Mouse (Mus musculus): ENCODE data around the gene Cfl1. TPM values are rescaled to one million over a fixed set of nuclear protein-coding genes. Genes with fewer than 3 reads are reported as not detected.

Gene Cfl1
- total and polyA plus RNA-seq, 3 experiments = 818 to 1,768 (median 999) TPM

GRCm38 (mm10) chr19:5460465-5460911, 29.8 kb upstream of the Cfl1 start, which contains the start of gene Fibp:
Fibp (plus strand) TSS chr19:5460615.
- in situ Hi-C loops (cut with MboI; ENCODE audit: low pct_ligation_motif_present, low pct_unique_long_range_greater_than_20kb, low sequenced_read_pairs) = no loop called here
- H3K27ac ChIP-seq (ENCODE audit: insufficient read depth, low read depth) = no peak within 1 kb of the TSS; the same call in 1 of the 2 replicates
- H3K4me1 ChIP-seq (ENCODE audit: control insufficient read depth in 1 of 2, insufficient read depth in 2 of 2) = peaks cover 9 to 34% of the 10 kb centered on the region in 2 experiments; a peak in 3 of 4 replicates
- H3K36me3 ChIP-seq (replicated peaks in 1 of 2; ENCODE audit: control insufficient read depth in 1 of 2, insufficient read depth in 1 of 2, low read length in 1 of 2) = peaks cover 32 to 43% of the 10 kb centered on the region in 2 experiments
- TF ChIP-seq PAX5 (IDR thresholded peaks at IDR 0.05; ENCODE audit: low read length) = no peak
- peak; percentile 95 for TF ChIP-seq UBTF (IDR thresholded peaks at IDR 0.05; ENCODE audit: low read depth, low read length)
- no peak for TF ChIP-seq MAX (IDR thresholded peaks at IDR 0.05; ENCODE audit: low read length)
- no peak for TF ChIP-seq E2F4 (IDR thresholded peaks at IDR 0.05; ENCODE audit: insufficient replicate concordance, low read depth, low read length)
- peak; percentile 93 for TF ChIP-seq ELF1 (IDR thresholded peaks at IDR 0.05; ENCODE audit: low read depth, low read length)
- TF ChIP-seq MYC (IDR thresholded peaks at IDR 0.05; ENCODE audit: low read depth, low read length) = no peak
- TF ChIP-seq CTCF (conservative IDR thresholded peaks at IDR 0.05 in 1 of 2, IDR thresholded peaks at IDR 0.05 in 1 of 2; ENCODE audit: low read depth in 2 of 2, low read length in 2 of 2) = no peak
- TF ChIP-seq USF1 (IDR thresholded peaks at IDR 0.05; ENCODE audit: low read depth, low read length) = no peak
- peak; percentile 48; the same call in 1 of the 2 replicates for TF ChIP-seq JUND (conservative IDR thresholded peaks at IDR 0.05; ENCODE audit: low read depth, low read length)
- TF ChIP-seq TBP (conservative IDR thresholded peaks at IDR 0.05; ENCODE audit: low read depth, low read length) = peak; percentile 94
- no peak; the same call in 1 of the 2 replicates for TF ChIP-seq GABPA (IDR thresholded peaks at IDR 0.05; ENCODE audit: insufficient replicate concordance, low read depth, low read length)
- TF ChIP-seq RAD21 (IDR thresholded peaks at IDR 0.05; ENCODE audit: low read depth, low read length) = no peak
- peak; percentile 79; the same call in 1 of the 2 replicates for TF ChIP-seq KAT2A (IDR thresholded peaks at IDR 0.05; ENCODE audit: insufficient replicate concordance, low read length)
- TF ChIP-seq HCFC1 (IDR thresholded peaks at IDR 0.05; ENCODE audit: low read depth, low read length) = peak; percentile 92
- TF ChIP-seq POLR2AphosphoS2 (IDR thresholded peaks at IDR 0.05; ENCODE audit: low read depth, low read length) = peak; percentile 81; the same call in 1 of the 2 replicates
- TF ChIP-seq ZKSCAN1 (IDR thresholded peaks at IDR 0.05; ENCODE audit: borderline replicate concordance, low read depth, low read length) = no peak
- TF ChIP-seq TCF12 (IDR thresholded peaks at IDR 0.05; ENCODE audit: low read depth, low read length) = peak; percentile 95
- peak; percentile 81 for TF ChIP-seq RCOR1 (conservative IDR thresholded peaks at IDR 0.05; ENCODE audit: low read depth, low read length)
- 0 out of 2 replicates have a peak, but pooled peaks have one; percentile 4 for TF ChIP-seq MAFK (IDR thresholded peaks at IDR 0.05; ENCODE audit: insufficient replicate concordance, low read length)
- no peak; the same call in none of the 2 replicates for TF ChIP-seq NELFE (IDR thresholded peaks at IDR 0.05; ENCODE audit: low read depth, low read length)
- no peak for TF ChIP-seq ZNF384 (IDR thresholded peaks at IDR 0.05; ENCODE audit: low read depth, low read length)
- TF ChIP-seq CHD2 (IDR thresholded peaks at IDR 0.05; ENCODE audit: low read length) = 0 out of 2 replicates have a peak, but pooled peaks have one; percentile 46
- no peak for TF ChIP-seq MAZ (IDR thresholded peaks at IDR 0.05; ENCODE audit: low read depth, low read length)
- peak; percentile 51; the same call in 1 of the 2 replicates for TF ChIP-seq CHD1 (IDR thresholded peaks at IDR 0.05; ENCODE audit: low read depth, low read length)
- TF ChIP-seq ZC3H11A (IDR thresholded peaks at IDR 0.05; ENCODE audit: low read depth, low read length) = no peak
- peak; percentile 93 for TF ChIP-seq POLR2A (IDR thresholded peaks at IDR 0.05; ENCODE audit: low read depth, low read length)
- TF ChIP-seq MEF2A (IDR thresholded peaks at IDR 0.05; ENCODE audit: borderline replicate concordance, low read depth, low read length) = peak; percentile 60; the same call in 1 of the 2 replicates
- TF ChIP-seq EP300 (IDR thresholded peaks at IDR 0.05; ENCODE audit: low read length) = no peak
- TF ChIP-seq SIN3A (IDR thresholded peaks at IDR 0.05; ENCODE audit: low read length) = peak; percentile 95
- TF ChIP-seq NRF1 (IDR thresholded peaks at IDR 0.05; ENCODE audit: low read depth, low read length) = 0 out of 2 replicates have a peak, but pooled peaks have one; percentile 32
- TF ChIP-seq JUN (IDR thresholded peaks at IDR 0.05; ENCODE audit: insufficient read depth, low read depth, low read length) = no peak
- peak; percentile 75 for TF ChIP-seq MXI1 (IDR thresholded peaks at IDR 0.05; ENCODE audit: low read depth, low read length)
- TF ChIP-seq IRF4 (IDR thresholded peaks at IDR 0.05; ENCODE audit: low read depth, low read length) = peak; percentile 73; the same call in 1 of the 2 replicates
- peak; percentile 64; the same call in 1 of the 2 replicates for TF ChIP-seq ZMIZ1 (IDR thresholded peaks at IDR 0.05; ENCODE audit: low read depth, low read length)
- TF ChIP-seq BHLHE40 (IDR thresholded peaks at IDR 0.05; ENCODE audit: low read depth, low read length) = no peak
- peak; percentile 29; the same call in 1 of the 2 replicates for TF ChIP-seq ETS1 (conservative IDR thresholded peaks at IDR 0.05; ENCODE audit: low read depth, low read length)
- TF ChIP-seq USF2 (conservative IDR thresholded peaks at IDR 0.05; ENCODE audit: low read depth, low read length) = no peak
- H3K4me2 ChIP-seq (ENCODE audit: insufficient read depth, low read depth, poor library complexity, severe bottlenecking) = peak within 1 kb of the TSS; percentile 93
- peaks cover 7% of the 10 kb centered on the region for H3K27me3 ChIP-seq (replicated peaks)
- no peaks in the 10 kb centered on the region for H3K9me3 ChIP-seq (replicated peaks; ENCODE audit: low read length)
- H3K79me2 ChIP-seq (replicated peaks; ENCODE audit: control insufficient read depth, extremely low read depth, insufficient read depth, poor library complexity, severe bottlenecking) = peaks cover 12% of the 10 kb centered on the region
- peak within 1 kb of the TSS; percentile 85 for H3K9ac ChIP-seq (ENCODE audit: insufficient read depth, low read depth)
- dilution Hi-C loops (cut with MboI; ENCODE audit: extremely low pct_ligation_motif_present, extremely low pct_unique_long_range_greater_than_20kb, low sequenced_read_pairs) = no loop called here
- H3K4me3 ChIP-seq (replicated peaks in 1 of 3; ENCODE audit: low read depth in 2 of 3, low read length in 2 of 3, poor library complexity in 1 of 3) = peak within 1 kb of the TSS; percentile 86 to 97 (median 88)
- peak; percentile 90 for DNase-seq (ENCODE audit: extremely low read depth)
